Mouse (Mus musculus) embryonic facial prominence, embryonic 11.5 days (tissue): ENCODE results near the gene Chmp2a. TPM values are rescaled to one million over a fixed set of nuclear protein-coding genes. Genes with fewer than 3 reads are reported as not detected.

Experiments
- ATAC-seq: fragments of 200-750 bp; cut with Nextera tagmentation; replicated peaks from 2 replicates; pipeline ENCODE4 v1.8.0; 2017; ENCODE audit warnings: low read depth; ENCODE audit not compliant: insufficient number of reproducible peaks, low FRiP score, low TSS enrichment
- DNase-seq: peaks from one replicate; pipeline ENCODE4 v3.0.0-alpha.2; 2015; ENCODE audit warnings: low spot score
- H3K27ac ChIP-seq: fragments of 300-500 bp; sonication (generic); replicated peaks from 2 replicates; pipeline ENCODE4 v1.5.1; 2014; ENCODE audit warnings: mild to moderate bottlenecking, low read depth, low read length, control low read depth
- H3K27me3 ChIP-seq: fragments of 300-500 bp; sonication (generic); 2 replicates; pipeline ENCODE4 v1.6.1; 2014; ENCODE audit warnings: mild to moderate bottlenecking, low read length, moderate library complexity, mixed read lengths; ENCODE audit not compliant: control insufficient read depth, insufficient read depth
- H3K36me3 ChIP-seq: fragments of 300-500 bp; sonication (generic); replicated peaks from 2 replicates; pipeline ENCODE4 v1.6.1; 2014; ENCODE audit warnings: low read depth, mild to moderate bottlenecking, low read length, moderate library complexity, mixed read lengths; ENCODE audit not compliant: control insufficient read depth, insufficient read depth
- H3K4me1 ChIP-seq: fragments of 300-500 bp; sonication (generic); 2 replicates; pipeline ENCODE4 v1.6.1; 2014; ENCODE audit warnings: low read length, mixed read lengths; ENCODE audit not compliant: control insufficient read depth, insufficient read depth
- H3K4me2 ChIP-seq: fragments of 300-500 bp; sonication (generic); 2 replicates; pipeline ENCODE4 v1.6.1; 2014; ENCODE audit warnings: low read depth, mild to moderate bottlenecking, control low read depth, low read length, moderate library complexity
- H3K4me3 ChIP-seq: fragments of 300-500 bp; sonication (generic); 2 replicates; pipeline ENCODE4 v1.5.1; 2014; ENCODE audit warnings: low read depth, low read length, control low read depth
- H3K9ac ChIP-seq: fragments of 300-500 bp; sonication (generic); replicated peaks from 2 replicates; pipeline ENCODE4 v1.6.1; 2014; ENCODE audit warnings: mild to moderate bottlenecking, control low read depth, low read length
- H3K9me3 ChIP-seq: fragments of 300-500 bp; sonication (generic); replicated peaks from 2 replicates; pipeline ENCODE4 v1.6.1; 2016; ENCODE audit warnings: mild to moderate bottlenecking, low read length, inconsistent platforms, mixed read lengths; ENCODE audit not compliant: control insufficient read depth
- WGBS: fragments of 180-500 bp; shearing (Covaris S2); extraction: QIAGEN DNeasy Blood & Tissue Kit; methylation state at CpG from one replicate; pipeline ENCODE4 v1.1.7; 2014; 5-methylcytosine and 5-hydroxymethylcytosine counted together
- polyA plus RNA-seq: library from polyadenylated mRNA; unstranded; fragments of >200 nt; fragmentation: Nextera tagmentation; extraction: Ambion mirVana; gene quantifications from 2 replicates; pipeline ENCODE4 v1.2.1, GENCODE M21; 2014

Gene Chmp2a
- polyA plus RNA-seq, 1 experiment from 2014 or later = 107 TPM

DNA sequence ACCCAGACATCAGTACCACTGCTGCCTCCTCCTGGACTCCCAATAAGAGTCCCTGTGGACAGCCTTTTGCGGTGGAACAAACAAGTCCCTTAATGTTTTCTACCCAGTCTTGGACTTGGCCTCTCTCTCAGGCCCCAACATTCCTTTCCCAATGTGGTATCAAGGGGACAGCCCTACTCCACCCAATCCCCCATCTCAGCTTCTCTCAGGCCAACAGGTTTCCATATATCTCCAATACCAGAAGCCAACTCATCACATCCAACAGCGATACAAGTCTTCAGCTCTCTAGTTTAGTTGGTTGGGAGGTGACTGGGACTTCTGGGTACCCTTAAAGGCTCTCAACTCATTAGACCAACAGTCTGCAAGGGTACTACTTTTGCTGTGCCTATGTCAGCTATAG is 18.9 kb upstream of the Chmp2a start:
- no peak overlapping the region for H3K9ac ChIP-seq
- WGBS = 89% methylated on average over 2 of the region's 2 CpGs
- H3K27me3 ChIP-seq = no peaks in the 10 kb centered on the region
- ATAC-seq (no peak), DNase-seq (no peak)
- no peak overlapping the region for H3K4me3 ChIP-seq
- H3K4me1 ChIP-seq = no peaks in the 10 kb centered on the region
- no peaks in the 10 kb centered on the region for H3K36me3 ChIP-seq
- H3K4me2 ChIP-seq = peak overlapping the region; percentile 41; the same call in 1 of the 2 replicates
- H3K9me3 ChIP-seq = no peaks in the 10 kb centered on the region
- H3K27ac ChIP-seq = no peak overlapping the region

DNA sequence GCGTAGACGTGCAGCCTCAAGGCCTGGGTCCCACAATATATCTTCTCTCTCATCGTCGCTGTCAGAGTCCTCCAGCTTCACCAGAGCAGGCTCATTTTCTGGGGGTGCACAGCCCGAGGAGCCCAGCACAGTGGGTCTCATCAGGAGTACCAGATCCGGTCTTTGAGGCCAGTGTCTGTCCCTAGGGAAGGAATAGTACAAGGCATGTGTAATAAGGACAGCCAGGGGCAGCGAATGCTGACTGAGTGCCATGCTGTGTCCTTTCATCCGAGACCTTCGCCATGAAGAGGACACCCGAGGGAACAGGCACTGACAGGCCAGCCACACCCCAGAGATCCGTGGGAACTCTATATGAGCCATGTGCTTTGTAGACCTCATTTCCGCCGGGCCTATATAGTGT is 18.4 kb upstream of the Chmp2a start:
- no peak overlapping the region for H3K4me3 ChIP-seq
- no peak for DNase-seq
- 89% methylated on average over 13 of the region's 13 CpGs for WGBS
- H3K27ac ChIP-seq = no peak overlapping the region
- no peaks in the 10 kb centered on the region for H3K4me1 ChIP-seq
- ATAC-seq = no peak
- H3K36me3 ChIP-seq = no peaks in the 10 kb centered on the region
- no peaks in the 10 kb centered on the region for H3K27me3 ChIP-seq
- H3K9ac ChIP-seq = no peak overlapping the region
- no peaks in the 10 kb centered on the region for H3K9me3 ChIP-seq
- no peak overlapping the region for H3K4me2 ChIP-seq

DNA sequence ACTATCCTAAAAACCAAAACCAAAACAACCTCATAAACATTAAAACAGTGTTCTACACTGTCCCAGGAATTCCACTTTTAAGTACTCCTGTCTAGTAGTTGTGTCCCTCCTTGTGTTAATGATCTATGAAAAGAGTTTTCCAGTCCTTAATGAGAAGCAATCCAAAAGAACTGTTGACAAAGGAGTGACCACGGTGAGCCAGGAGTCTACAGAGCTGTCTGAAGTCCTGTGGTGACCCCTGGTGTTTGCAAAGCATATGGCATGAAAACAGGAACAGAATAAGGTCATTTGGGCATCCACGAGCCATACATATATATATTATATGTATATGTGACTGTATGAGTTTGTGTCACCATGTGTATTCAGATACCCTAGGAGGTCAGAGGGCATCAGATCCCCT is 11.5 kb upstream of the Chmp2a start:
- WGBS = 15% methylated on average over 2 of the region's 2 CpGs
- no peak overlapping the region for H3K4me2 ChIP-seq
- H3K4me1 ChIP-seq = peaks cover 4% of the 10 kb centered on the region; the same call in 1 of the 2 replicates
- DNase-seq (peak; percentile 79), ATAC-seq (peak; percentile 36; the same call in 1 of the 2 replicates)
- peaks cover 31% of the 10 kb centered on the region for H3K27me3 ChIP-seq
- no peaks in the 10 kb centered on the region for H3K36me3 ChIP-seq
- no peak overlapping the region for H3K27ac ChIP-seq
- no peak overlapping the region for H3K9ac ChIP-seq
- no peak overlapping the region for H3K4me3 ChIP-seq
- H3K9me3 ChIP-seq = no peaks in the 10 kb centered on the region; the same call in 1 of the 2 replicates

DNA sequence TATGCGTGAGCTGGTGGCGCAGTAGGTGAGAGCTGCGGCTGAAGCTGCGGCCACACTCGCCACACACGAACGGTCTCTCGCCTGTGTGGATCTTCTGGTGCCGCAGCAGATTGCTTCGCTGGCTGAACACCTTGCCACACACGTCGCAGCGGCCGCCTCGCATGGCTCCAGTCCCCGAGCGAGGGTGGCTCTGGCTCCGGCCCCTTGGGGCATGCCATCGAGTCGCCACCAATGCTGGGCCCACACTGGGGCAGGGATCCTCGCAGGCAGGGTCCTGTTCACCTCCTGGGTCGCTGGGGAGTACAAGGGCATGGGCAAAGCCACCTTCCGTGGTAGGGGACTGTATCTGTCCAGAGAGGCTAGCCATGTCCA is 9.6 kb upstream of the Chmp2a start:
- Histone ChIP-seq H3K27ac (no peak overlapping the region), H3K36me3 (no peaks in the 10 kb centered on the region), H3K4me1 (peaks cover 4% of the 10 kb centered on the region; the same call in 1 of the 2 replicates), H3K9ac (peak overlapping the region; percentile 74), H3K4me2 (peak overlapping the region; percentile 94), H3K27me3 (peaks cover 31% of the 10 kb centered on the region), H3K9me3 (no peaks in the 10 kb centered on the region; the same call in 1 of the 2 replicates), H3K4me3 (peak overlapping the region; percentile 47)
- DNase-seq (no peak), ATAC-seq (peak; percentile 7; the same call in 1 of the 2 replicates)
- WGBS = 4% methylated on average over 23 of the region's 23 CpGs

DNA sequence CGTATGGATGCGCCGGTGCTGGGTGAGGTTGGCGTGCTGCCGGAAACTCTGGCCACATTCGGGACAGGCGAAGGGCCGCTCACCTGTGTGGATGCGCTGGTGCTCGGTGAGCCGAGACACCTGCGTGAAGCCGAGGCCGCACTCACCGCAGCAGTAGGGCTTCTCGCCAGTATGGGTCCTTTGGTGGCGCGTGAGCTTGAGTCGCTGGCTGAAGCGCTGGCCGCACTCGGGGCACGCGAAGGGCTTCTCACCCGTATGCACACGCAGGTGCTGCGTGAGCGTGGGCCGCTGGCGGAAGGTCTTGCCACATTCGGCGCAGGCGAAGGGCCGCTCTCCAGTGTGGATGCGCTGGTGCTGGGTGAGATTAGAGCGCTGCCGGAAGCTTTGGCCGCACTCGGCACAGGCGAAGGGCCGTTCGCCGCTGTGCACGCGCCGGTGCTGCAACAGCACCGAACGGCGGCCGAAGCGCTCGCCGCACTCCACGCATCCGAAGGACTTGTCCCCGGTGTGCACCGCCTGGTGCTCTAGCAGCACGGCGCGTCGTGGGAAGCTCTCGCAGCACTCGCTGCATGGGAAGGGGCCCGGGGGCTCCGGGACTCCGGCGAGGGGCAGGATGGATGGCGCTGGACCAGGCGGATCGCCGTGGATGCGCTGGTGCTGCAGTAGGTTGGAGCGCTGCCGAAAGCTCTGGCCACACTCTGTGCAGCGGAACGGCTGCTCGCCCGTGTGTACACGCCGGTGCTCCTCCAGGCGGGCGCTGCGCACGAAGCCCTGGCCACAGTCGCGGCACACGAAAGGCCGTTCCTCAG is 9.0 kb upstream of the Chmp2a start:
- Histone ChIP-seq H3K27ac (no peak overlapping the region), H3K27me3 (peaks cover 31% of the 10 kb centered on the region)
- 3% methylated on average over 86 of the region's 88 CpGs for WGBS

DNA sequence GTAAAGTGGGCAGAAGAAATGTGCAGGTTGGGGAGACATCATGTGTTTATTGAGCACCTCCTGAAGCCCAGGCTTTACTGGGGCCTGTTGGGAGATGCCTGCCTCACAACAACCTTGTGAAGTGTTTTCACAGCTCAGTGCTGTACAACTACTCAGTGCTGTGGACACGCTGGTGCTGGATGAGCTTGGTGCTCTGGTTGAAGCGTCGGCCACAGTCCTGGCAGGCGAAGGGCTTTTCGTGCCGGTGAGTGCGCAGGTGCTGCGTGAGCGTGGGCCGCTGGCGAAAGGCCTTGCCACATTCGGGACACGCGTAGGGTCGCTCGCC is 8.5 kb upstream of the Chmp2a start:
- Histone ChIP-seq H3K9ac (no peak overlapping the region), H3K27me3 (peaks cover 31% of the 10 kb centered on the region), H3K4me3 (peak overlapping the region; percentile 47; the same call in 1 of the 2 replicates), H3K4me2 (peak overlapping the region; percentile 94; the same call in 1 of the 2 replicates), H3K4me1 (peaks cover 7% of the 10 kb centered on the region), H3K27ac (no peak overlapping the region), H3K36me3 (no peaks in the 10 kb centered on the region), H3K9me3 (no peaks in the 10 kb centered on the region; the same call in 1 of the 2 replicates)
- ATAC-seq = no peak
- DNase-seq = no peak
- WGBS = 34% methylated on average over 16 of the region's 16 CpGs

More for the DNA sequence above, 9.0 kb upstream of the Chmp2a start:
- H3K9me3 ChIP-seq = no peaks in the 10 kb centered on the region; the same call in 1 of the 2 replicates
- H3K4me1 ChIP-seq = peaks cover 7% of the 10 kb centered on the region
- ATAC-seq (peak; percentile 40), DNase-seq (peak; percentile 50)
- H3K4me3 ChIP-seq = peak overlapping the region; percentile 47
- H3K36me3 ChIP-seq = no peaks in the 10 kb centered on the region
- H3K9ac ChIP-seq = peak overlapping the region; percentile 74
- H3K4me2 ChIP-seq = peak overlapping the region; percentile 94

DNA sequence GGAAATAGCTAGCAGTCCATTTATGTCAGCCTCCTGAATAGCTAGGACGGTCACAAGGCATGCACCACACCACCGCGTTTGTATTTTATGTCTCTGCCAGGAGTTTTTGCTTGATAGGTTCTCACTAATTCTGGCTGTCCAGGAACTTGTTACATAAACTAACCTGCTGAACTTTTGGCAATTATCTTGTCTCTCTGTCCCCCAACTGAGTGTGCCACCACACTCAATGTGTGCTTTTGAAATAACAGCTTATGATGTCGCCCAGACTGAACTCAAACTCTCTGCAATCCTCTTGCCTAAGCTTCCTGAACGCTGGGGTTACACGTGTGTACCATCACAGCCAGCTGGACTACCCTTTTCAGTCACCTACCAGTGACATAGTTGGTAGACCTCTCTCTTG is 7.9 kb upstream of the Chmp2a start:
- Histone ChIP-seq H3K9me3 (no peaks in the 10 kb centered on the region; the same call in 1 of the 2 replicates), H3K36me3 (no peaks in the 10 kb centered on the region), H3K4me2 (no peak overlapping the region), H3K27me3 (peaks cover 31% of the 10 kb centered on the region), H3K4me3 (no peak overlapping the region), H3K4me1 (peaks cover 7% of the 10 kb centered on the region), H3K27ac (no peak overlapping the region), H3K9ac (no peak overlapping the region)
- WGBS = 74% methylated on average over 6 of the region's 6 CpGs
- no peak for DNase-seq
- no peak for ATAC-seq

DNA sequence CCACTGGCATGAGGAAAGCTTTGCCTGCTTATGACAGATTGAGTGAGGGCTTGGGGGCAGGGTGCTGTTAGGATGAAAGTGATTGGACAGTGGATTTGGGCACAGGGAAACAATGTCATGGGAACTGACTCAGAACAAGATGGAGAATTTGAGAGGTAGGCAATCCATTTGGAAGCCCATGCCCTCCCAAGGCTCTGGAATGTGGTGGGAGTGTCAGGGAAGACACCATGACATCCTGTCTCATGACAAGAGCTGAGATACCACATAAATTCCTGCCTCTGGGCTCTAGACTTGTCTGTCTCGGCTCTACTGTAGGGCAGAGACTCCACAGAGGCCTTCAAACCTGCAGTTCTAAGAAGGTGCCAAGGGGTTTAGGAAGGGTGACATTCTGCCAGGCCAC is 6.6 kb upstream of the Chmp2a start:
- H3K4me3 ChIP-seq = no peak overlapping the region
- no peak for ATAC-seq
- H3K4me1 ChIP-seq = peaks cover 7% of the 10 kb centered on the region
- H3K4me2 ChIP-seq = no peak overlapping the region
- no peaks in the 10 kb centered on the region; the same call in 1 of the 2 replicates for H3K9me3 ChIP-seq
- 67% methylated on average over 1 of the region's 1 CpGs for WGBS
- no peak for DNase-seq
- no peak overlapping the region for H3K27ac ChIP-seq
- H3K36me3 ChIP-seq = no peaks in the 10 kb centered on the region
- no peak overlapping the region for H3K9ac ChIP-seq
- peaks cover 31% of the 10 kb centered on the region for H3K27me3 ChIP-seq
